Mouse (Mus musculus) kidney, embryonic 16.5 days (tissue): ENCODE results near the gene Ccdc113. TPM values are rescaled to one million over a fixed set of nuclear protein-coding genes. Genes with fewer than 3 reads are reported as not detected.

Experiments used
- ATAC-seq: fragments of 200-750 bp; cut with Nextera tagmentation; 2 replicates; pipeline ENCODE4 v1.8.0; 2017; ENCODE audit warnings: moderate TSS enrichment; ENCODE audit not compliant: low FRiP score, low TSS enrichment
- H3K27ac ChIP-seq: fragments of 300-500 bp; sonication (generic); 2 replicates; pipeline ENCODE4 v1.5.1; 2014; ENCODE audit warnings: low read length
- H3K27me3 ChIP-seq: fragments of 300-500 bp; sonication (generic); 2 replicates; pipeline ENCODE4 v1.6.1; 2014; ENCODE audit warnings: low read length, control low read depth, mixed read lengths; ENCODE audit not compliant: insufficient read depth
- H3K36me3 ChIP-seq: fragments of 300-500 bp; sonication (generic); 2 replicates; pipeline ENCODE4 v1.6.1; 2014; ENCODE audit warnings: low read length, control low read depth, mixed read lengths; ENCODE audit not compliant: insufficient read depth
- H3K4me1 ChIP-seq: fragments of 300-500 bp; sonication (generic); 2 replicates; pipeline ENCODE4 v1.6.1; 2014; ENCODE audit warnings: low read length, control low read depth, mixed read lengths; ENCODE audit not compliant: insufficient read depth
- H3K4me2 ChIP-seq: fragments of 300-500 bp; sonication (generic); replicated peaks from 2 replicates; pipeline ENCODE4 v1.6.1; 2014; ENCODE audit warnings: low read depth, low read length
- H3K4me3 ChIP-seq: fragments of 300-500 bp; sonication (generic); 2 replicates; pipeline ENCODE4 v1.5.1; 2014; ENCODE audit warnings: mild to moderate bottlenecking, low read length
- H3K9ac ChIP-seq: fragments of 300-500 bp; sonication (generic); replicated peaks from 2 replicates; pipeline ENCODE4 v1.6.1; 2014; ENCODE audit warnings: low read length
- H3K9me3 ChIP-seq: fragments of 300-500 bp; sonication (generic); 2 replicates; pipeline ENCODE4 v1.6.1; 2016; ENCODE audit warnings: low read length, control low read depth
- WGBS: fragments of 180-500 bp; shearing (Covaris S2); extraction: QIAGEN DNeasy Blood & Tissue Kit; methylation state at CpG from one replicate; pipeline ENCODE4 v1.1.7; 2014; 5-methylcytosine and 5-hydroxymethylcytosine counted together
- polyA plus RNA-seq: library from polyadenylated mRNA; unstranded; fragments of >200 nt; fragmentation: Nextera tagmentation; extraction: Ambion mirVana; gene quantifications from 2 replicates; pipeline ENCODE4 v1.2.1, GENCODE M21; 2015

Gene Ccdc113
- polyA plus RNA-seq, 1 experiment from 2014 or later, result 1.2 TPM

DNA sequence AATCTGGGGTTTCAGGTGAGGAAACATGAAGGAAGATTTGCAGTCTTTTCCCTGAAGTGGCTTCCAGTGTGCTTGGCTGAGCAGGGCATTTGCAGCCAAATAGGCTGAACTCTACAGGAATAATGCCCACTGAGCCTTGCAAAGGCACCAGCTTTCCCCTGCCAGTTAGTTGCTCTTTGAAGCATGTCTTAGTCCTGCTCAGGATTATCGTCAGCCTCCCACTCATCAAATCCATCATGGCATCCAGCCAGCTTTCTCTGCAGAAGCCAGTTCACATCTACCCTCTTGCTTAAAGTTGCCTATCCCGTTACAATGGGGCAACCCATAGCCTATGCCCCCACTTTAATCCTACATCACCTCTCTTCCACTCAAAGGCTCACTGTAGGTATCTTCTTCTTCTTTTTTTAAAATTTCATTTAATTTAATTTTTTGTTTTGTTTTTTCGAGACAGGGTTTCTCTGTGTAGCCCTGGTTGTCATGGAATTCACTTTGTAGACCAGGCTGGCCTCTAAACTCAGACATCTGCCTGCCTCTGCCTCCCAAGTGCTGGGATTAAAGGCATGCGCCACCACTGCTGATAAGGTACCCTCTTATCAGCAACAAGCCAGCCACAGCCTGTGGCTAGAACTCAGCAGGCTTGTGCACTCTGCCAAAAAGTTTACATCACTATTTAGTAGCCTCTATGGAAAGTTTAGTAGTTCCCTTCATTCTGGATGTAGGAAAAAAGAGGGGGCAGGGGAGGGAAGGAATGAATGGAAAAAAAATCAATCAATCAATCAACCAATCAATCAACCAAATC is 34.4 kb upstream of the Ccdc113 start:
- no peaks in the 10 kb centered on the region for H3K27me3 ChIP-seq
- H3K9ac ChIP-seq, result no peak overlapping the region
- no peak overlapping the region for H3K4me3 ChIP-seq
- no peaks in the 10 kb centered on the region for H3K36me3 ChIP-seq
- no peak overlapping the region for H3K4me2 ChIP-seq
- ATAC-seq, result peak; percentile 42; the same call in 1 of the 2 replicates
- H3K9me3 ChIP-seq, result no peaks in the 10 kb centered on the region
- WGBS, result 67% methylated on average over 4 of the region's 4 CpGs
- peaks cover 8% of the 10 kb centered on the region; the same call in 1 of the 2 replicates for H3K4me1 ChIP-seq
- H3K27ac ChIP-seq, result no peak overlapping the region

DNA sequence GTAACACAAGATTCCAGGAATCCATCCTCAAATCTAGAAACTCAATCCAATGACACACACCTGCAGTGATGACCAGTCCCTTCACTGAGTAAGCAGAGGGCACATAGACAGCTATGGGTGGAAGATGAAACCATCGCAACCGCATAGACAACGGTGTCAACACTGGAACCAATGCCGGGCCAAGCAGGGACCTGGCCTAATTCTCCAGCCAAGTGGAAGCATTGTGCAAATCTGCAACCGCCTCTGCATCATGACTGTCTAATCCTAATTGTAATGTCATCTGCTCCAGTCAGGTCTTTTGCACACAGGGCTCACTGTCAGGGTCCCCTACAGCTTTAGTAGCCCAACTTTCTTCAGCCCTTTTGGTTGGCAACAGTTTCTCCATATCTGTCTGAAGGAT is 33.4 kb upstream of the Ccdc113 start:
- no peak overlapping the region for H3K9ac ChIP-seq
- no peak for ATAC-seq
- no peak overlapping the region for H3K27ac ChIP-seq
- no peaks in the 10 kb centered on the region for H3K27me3 ChIP-seq
- H3K36me3 ChIP-seq, result no peaks in the 10 kb centered on the region
- no peaks in the 10 kb centered on the region for H3K9me3 ChIP-seq
- no peak overlapping the region for H3K4me3 ChIP-seq
- 92% methylated on average over 5 of the region's 5 CpGs for whole genome bisulfite sequencing
- no peak overlapping the region for H3K4me2 ChIP-seq
- peaks cover 8% of the 10 kb centered on the region; the same call in 1 of the 2 replicates for H3K4me1 ChIP-seq

DNA sequence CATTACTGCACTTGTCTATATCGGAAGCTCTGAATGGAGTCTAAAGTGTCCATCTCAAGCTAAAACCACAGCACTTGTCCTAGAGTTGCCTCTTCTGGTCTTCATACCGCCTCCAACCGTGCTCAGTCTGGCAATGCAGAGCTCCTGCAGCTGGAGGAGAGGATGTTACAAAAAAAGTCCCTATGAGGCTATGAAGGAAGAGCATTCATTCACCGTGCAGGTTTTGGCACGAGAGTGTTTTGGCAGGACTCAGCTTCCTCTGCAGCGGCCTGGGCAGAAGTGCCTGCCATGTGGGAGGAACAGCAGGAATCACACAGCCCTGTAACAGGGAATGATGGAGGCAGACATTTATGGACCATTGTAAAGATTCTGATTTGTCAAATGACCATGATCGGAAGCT is 31.5 kb upstream of the Ccdc113 start:
- no peak for ATAC-seq
- WGBS, result 81% methylated on average over 7 of the region's 7 CpGs
- no peaks in the 10 kb centered on the region for H3K36me3 ChIP-seq
- H3K9ac ChIP-seq, result no peak overlapping the region
- H3K9me3 ChIP-seq, result no peaks in the 10 kb centered on the region
- no peak overlapping the region for H3K4me3 ChIP-seq
- no peak overlapping the region for H3K27ac ChIP-seq
- H3K4me1 ChIP-seq, result 0 out of 2 replicates have a peak, but pooled peaks cover 4% of the 10 kb centered on the region
- no peak overlapping the region for H3K4me2 ChIP-seq
- H3K27me3 ChIP-seq, result no peaks in the 10 kb centered on the region

DNA sequence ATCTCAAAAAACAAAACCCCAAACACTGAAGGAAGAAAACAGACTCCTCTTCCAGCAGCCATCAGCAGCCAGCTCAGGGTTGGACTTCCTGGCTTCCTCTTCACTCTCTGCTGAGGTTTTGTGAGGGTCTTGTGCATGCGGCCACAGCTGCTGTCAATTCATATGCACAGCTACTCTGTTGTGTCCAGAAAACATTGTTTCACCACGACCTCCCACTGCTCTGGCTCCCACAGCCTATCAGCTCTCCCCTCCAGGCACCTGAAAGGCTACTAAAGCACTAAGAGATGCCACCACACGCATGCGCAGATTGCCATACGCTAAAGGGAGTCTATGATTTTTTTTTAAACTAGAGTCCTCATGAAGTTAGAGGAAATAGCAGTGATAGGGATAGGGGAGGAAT is 29.1 kb upstream of the Ccdc113 start:
- Histone ChIP-seq H3K4me1 (no peaks in the 10 kb centered on the region), H3K27ac (no peak overlapping the region), H3K9ac (no peak overlapping the region), H3K4me3 (no peak overlapping the region), H3K9me3 (no peaks in the 10 kb centered on the region), H3K4me2 (no peak overlapping the region), H3K36me3 (no peaks in the 10 kb centered on the region), H3K27me3 (no peaks in the 10 kb centered on the region)
- ATAC-seq, result no peak
- 78% methylated on average over 5 of the region's 5 CpGs for WGBS

DNA sequence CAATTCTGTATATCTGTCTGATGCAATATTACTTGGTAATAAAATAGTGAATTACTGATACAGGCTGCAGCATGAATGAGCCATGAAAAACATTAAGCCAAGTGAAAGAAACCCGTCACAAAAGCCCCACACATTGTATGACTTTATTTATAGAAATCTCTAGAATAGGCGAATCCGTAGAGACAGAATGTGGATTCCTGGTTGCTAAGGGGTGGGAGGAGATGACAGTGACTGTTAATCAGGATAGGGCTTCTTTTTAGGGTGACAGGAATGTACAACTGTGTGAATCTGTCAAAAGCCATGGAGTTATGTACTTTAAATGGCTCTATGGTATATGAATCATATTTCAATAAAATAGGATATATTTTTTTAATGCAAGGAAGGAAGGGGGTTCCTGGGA is 28.3 kb upstream of the Ccdc113 start:
- H3K4me1 ChIP-seq, result no peaks in the 10 kb centered on the region
- H3K9me3 ChIP-seq, result no peaks in the 10 kb centered on the region
- no peak overlapping the region for H3K4me3 ChIP-seq
- ATAC-seq, result no peak
- 70% methylated on average over 3 of the region's 3 CpGs for WGBS
- no peak overlapping the region for H3K9ac ChIP-seq
- no peak overlapping the region for H3K27ac ChIP-seq
- no peak overlapping the region for H3K4me2 ChIP-seq
- no peaks in the 10 kb centered on the region for H3K27me3 ChIP-seq
- H3K36me3 ChIP-seq, result no peaks in the 10 kb centered on the region

DNA sequence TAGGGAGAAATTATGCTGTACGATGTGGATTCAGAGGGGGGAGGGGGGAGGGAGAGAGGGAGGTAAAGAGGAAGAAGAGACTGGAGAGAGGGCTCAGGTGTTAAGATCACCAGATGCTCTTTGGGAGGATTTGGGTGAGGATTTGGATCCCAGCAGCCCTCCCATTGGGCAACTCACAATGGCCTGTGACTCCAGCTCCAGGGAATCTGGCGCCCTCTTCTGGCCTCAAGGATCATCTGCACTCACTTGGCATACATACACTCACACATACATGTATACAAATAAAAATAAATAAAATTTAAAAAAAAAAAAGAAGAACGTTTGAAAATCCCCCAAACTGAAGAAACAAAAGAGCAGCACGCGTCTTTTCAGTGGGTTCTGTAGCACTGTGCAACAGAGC is 27.6 kb upstream of the Ccdc113 start:
- H3K4me3 ChIP-seq, result no peak overlapping the region

DNA sequence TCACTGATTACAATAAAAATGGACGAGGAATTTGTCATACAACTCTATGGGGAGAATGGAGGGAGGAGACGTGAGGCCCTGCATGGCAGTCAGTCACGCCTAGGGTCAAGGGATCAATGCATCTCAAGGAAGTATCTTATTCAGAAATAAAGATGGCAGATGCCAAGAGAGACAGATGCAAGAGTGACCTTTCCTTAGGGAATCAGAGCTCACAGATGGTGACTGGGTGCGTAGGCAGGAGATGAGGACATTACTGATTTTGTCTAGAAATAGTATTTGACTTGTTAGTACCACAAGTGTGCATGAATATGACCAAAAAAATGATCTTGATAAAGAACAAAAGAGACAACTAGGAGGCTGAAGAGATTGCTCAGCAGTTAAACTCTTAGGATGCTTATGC is 21.6 kb upstream of the Ccdc113 start:
- no peak for ATAC-seq
- Histone ChIP-seq H3K9ac (no peak overlapping the region), H3K27ac (no peak overlapping the region), H3K9me3 (no peaks in the 10 kb centered on the region), H3K27me3 (no peaks in the 10 kb centered on the region), H3K4me1 (no peaks in the 10 kb centered on the region), H3K36me3 (no peaks in the 10 kb centered on the region), H3K4me3 (no peak overlapping the region), H3K4me2 (no peak overlapping the region)
- 64% methylated on average over 4 of the region's 4 CpGs for WGBS

More for the DNA sequence above, 27.6 kb upstream of the Ccdc113 start:
- H3K27ac ChIP-seq, result no peak overlapping the region
- H3K9ac ChIP-seq, result no peak overlapping the region
- H3K4me1 ChIP-seq, result no peaks in the 10 kb centered on the region
- H3K9me3 ChIP-seq, result no peaks in the 10 kb centered on the region
- no peak for ATAC-seq
- H3K27me3 ChIP-seq, result no peaks in the 10 kb centered on the region
- no peaks in the 10 kb centered on the region for H3K36me3 ChIP-seq
- 74% methylated on average over 5 of the region's 5 CpGs for WGBS
- no peak overlapping the region for H3K4me2 ChIP-seq

DNA sequence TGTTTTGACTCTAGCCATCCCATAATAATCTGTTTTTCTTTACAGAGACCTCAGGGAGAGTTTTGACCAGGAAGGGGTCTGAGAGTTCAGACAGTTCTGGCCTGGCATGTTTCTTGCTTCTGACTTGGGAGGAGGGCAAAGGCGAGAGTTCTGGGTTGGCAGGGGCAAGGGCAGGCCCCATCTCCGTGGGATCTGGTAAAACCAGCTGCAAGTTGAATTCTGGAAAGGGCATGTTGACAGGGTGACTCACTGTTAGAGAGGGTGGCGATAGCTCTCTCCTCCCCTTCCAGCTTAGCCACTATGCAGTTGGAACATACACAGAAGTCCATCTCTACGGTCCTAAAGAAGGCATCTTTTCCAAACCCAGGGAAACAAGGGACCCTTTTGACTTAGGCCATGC is 20.7 kb upstream of the Ccdc113 start:
- no peak overlapping the region for H3K4me3 ChIP-seq
- H3K36me3 ChIP-seq, result no peaks in the 10 kb centered on the region
- WGBS, result 69% methylated on average over 4 of the region's 4 CpGs
- H3K9ac ChIP-seq, result no peak overlapping the region
- no peaks in the 10 kb centered on the region for H3K9me3 ChIP-seq
- H3K4me2 ChIP-seq, result no peak overlapping the region
- no peaks in the 10 kb centered on the region for H3K27me3 ChIP-seq
- ATAC-seq, result no peak
- no peaks in the 10 kb centered on the region for H3K4me1 ChIP-seq
- H3K27ac ChIP-seq, result 0 out of 2 replicates have a peak overlapping the region, but pooled peaks have one; percentile 15

DNA sequence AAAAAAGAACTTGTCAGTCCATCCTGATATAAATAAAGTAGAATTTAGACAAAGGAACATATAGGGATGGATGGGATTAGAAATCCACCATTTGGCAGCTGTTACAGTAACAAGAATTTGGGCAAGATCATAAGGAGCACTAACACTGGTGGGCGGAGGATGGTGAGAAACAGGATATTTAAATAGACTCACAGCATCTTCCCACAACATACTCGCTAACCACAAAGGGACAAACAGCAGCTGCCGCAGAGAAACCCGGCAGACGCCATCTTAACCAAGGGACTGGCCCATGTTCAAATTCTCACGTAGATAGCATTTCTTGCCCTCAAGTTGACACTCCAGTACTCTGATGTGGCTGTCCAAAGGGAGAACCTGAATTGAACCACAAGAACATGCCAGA is 17.0 kb upstream of the Ccdc113 start:
- Histone ChIP-seq H3K27ac (no peak overlapping the region), H3K36me3 (no peaks in the 10 kb centered on the region), H3K9ac (no peak overlapping the region), H3K4me1 (no peaks in the 10 kb centered on the region), H3K27me3 (no peaks in the 10 kb centered on the region), H3K9me3 (no peaks in the 10 kb centered on the region), H3K4me3 (no peak overlapping the region), H3K4me2 (no peak overlapping the region)
- WGBS, result 83% methylated on average over 6 of the region's 6 CpGs
- ATAC-seq, result no peak

DNA sequence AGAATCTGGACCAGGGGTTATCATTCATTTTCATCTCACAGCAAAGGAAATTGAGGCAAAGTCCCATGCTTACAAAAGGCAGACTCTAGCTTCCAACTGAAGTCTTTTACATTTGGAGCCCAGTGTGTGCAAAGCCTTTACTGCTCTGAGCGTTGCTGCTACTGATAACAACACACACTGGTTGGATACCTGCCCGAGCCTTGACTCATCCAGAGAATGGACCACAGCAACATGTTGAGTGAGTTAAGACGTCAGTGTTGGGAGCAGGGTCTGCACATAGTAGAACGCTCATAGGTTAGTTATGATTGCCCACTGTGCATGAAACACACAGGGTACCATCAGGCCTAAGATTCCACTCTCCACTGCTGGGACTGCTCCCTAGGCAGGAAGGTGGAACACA is 9.9 kb upstream of the Ccdc113 start:
- Histone ChIP-seq H3K4me2 (no peak overlapping the region), H3K27me3 (no peaks in the 10 kb centered on the region), H3K9me3 (no peaks in the 10 kb centered on the region), H3K4me1 (no peaks in the 10 kb centered on the region), H3K4me3 (no peak overlapping the region), H3K36me3 (no peaks in the 10 kb centered on the region), H3K9ac (no peak overlapping the region), H3K27ac (no peak overlapping the region)
- WGBS, result 90% methylated on average over 4 of the region's 4 CpGs
- ATAC-seq, result no peak
